Mouse (Mus musculus) embryonic facial prominence, embryonic 11.5 days (tissue): ENCODE data around the gene Gm11983. TPM values are rescaled to one million over a fixed set of nuclear protein-coding genes. Genes with fewer than 3 reads are reported as not detected.

Experiments used
- polyA plus RNA-seq: library from polyadenylated mRNA; unstranded; fragments of >200 nt; fragmentation: Nextera tagmentation; extraction: Ambion mirVana; gene quantifications from 2 replicates; pipeline ENCODE4 v1.2.1, GENCODE M21; 2014

Gm11983 gene
- polyA plus RNA-seq, 1 experiment from 2014 or later = not detected

Other genes starting within 250 kb of the Gm11983 start
- gene Nacad, start 231.6 kb downstream of the Gm11983 start, polyA plus RNA-seq = 9.2 and 9.9 TPM in 2 replicates
- 33.0 and 33.5 TPM in 2 replicates for gene Tbrg4, start 211.6 kb downstream of the Gm11983 start, polyA plus RNA-seq
- not detected in 2 replicates for gene Wap, start 199.0 kb downstream of the Gm11983 start, polyA plus RNA-seq
- 4.9 and 5.6 TPM in 2 replicates for gene Ramp3, start 179.1 kb downstream of the Gm11983 start, polyA plus RNA-seq
- gene Adcy1, start 225.8 kb upstream of the Gm11983 start, polyA plus RNA-seq = 1.3 and 1.4 TPM in 2 replicates